Mouse (Mus musculus) midbrain, embryonic 11.5 days (tissue): Measurements from ENCODE around the gene Paqr9. TPM values are rescaled to one million over a fixed set of nuclear protein-coding genes. Genes with fewer than 3 reads are reported as not detected.
"Not testable (repeated sequence)": the region's sequence is repeated elsewhere in the genome, so short reads cannot be mapped to it uniquely, and the experiment has no call there.

Experiments used
- ATAC-seq: fragments of 200-750 bp; cut with Nextera tagmentation; 2 replicates; pipeline ENCODE4 v1.8.0; 2017; ENCODE audit warnings: moderate TSS enrichment, moderate library complexity; ENCODE audit not compliant: low FRiP score
- DNase-seq: peaks from one replicate; pipeline ENCODE4 v3.0.0; 2015; ENCODE audit warnings: low spot score; ENCODE audit errors: missing footprints
- H3K27ac ChIP-seq: fragments of 300-500 bp; sonication (generic); 2 replicates; pipeline ENCODE4 v1.5.1; 2014; ENCODE audit warnings: low read depth, low read length
- H3K27me3 ChIP-seq: fragments of 300-500 bp; sonication (generic); 2 replicates; pipeline ENCODE4 v1.6.1; 2014; ENCODE audit warnings: mild to moderate bottlenecking, low read length, moderate library complexity, mixed read lengths; ENCODE audit not compliant: control insufficient read depth, insufficient read depth
- H3K36me3 ChIP-seq: fragments of 300-500 bp; sonication (generic); 2 replicates; pipeline ENCODE4 v1.6.1; 2014; ENCODE audit warnings: mild to moderate bottlenecking, low read length, moderate library complexity, mixed read lengths; ENCODE audit not compliant: control insufficient read depth, insufficient read depth
- H3K4me1 ChIP-seq: fragments of 300-500 bp; sonication (generic); 2 replicates; pipeline ENCODE4 v1.6.1; 2014; ENCODE audit warnings: low read length; ENCODE audit not compliant: control insufficient read depth, insufficient read depth
- H3K4me2 ChIP-seq: fragments of 300-500 bp; sonication (generic); 2 replicates; pipeline ENCODE4 v1.6.1; 2014; ENCODE audit warnings: mild to moderate bottlenecking, moderate library complexity
- H3K4me3 ChIP-seq: fragments of 300-500 bp; sonication (generic); 2 replicates; pipeline ENCODE4 v1.5.1; 2014; ENCODE audit warnings: low read depth, low read length
- H3K9ac ChIP-seq: fragments of 300-500 bp; sonication (generic); 2 replicates; pipeline ENCODE4 v1.6.1; 2014; ENCODE audit warnings: low read length
- H3K9me3 ChIP-seq: fragments of 300-500 bp; sonication (generic); 2 replicates; pipeline ENCODE4 v1.6.1; 2016; ENCODE audit warnings: low read length; ENCODE audit not compliant: control insufficient read depth
- WGBS: fragments of 180-500 bp; shearing (Covaris S2); extraction: QIAGEN DNeasy Blood & Tissue Kit; methylation state at CpG from one replicate; pipeline ENCODE4 v1.1.7; 2014; 5-methylcytosine and 5-hydroxymethylcytosine counted together
- polyA plus RNA-seq: library from polyadenylated mRNA; unstranded; fragments of >200 nt; fragmentation: Nextera tagmentation; extraction: Ambion mirVana; gene quantifications from 2 replicates; pipeline ENCODE4 v1.2.1, GENCODE M21; 2014

Gene Paqr9
- polyA plus RNA-seq, result 0.33 and 0.36 TPM in 2 replicates

GRCm38 (mm10) chr9:95559059-95559935 lies at the start of gene Paqr9:
Gene Paqr9 (plus strand): TSS chr9:95559657.
- ATAC-seq, result peak; percentile 75
- Histone ChIP-seq H3K4me2 (peak within 1 kb of the TSS; percentile 90), H3K4me3 (peak within 1 kb of the TSS; percentile 70), H3K27me3 (peaks cover 46% of the 10 kb centered on the region), H3K36me3 (no peaks in the 10 kb centered on the region), H3K4me1 (peaks cover 13% of the 10 kb centered on the region), H3K27ac (no peak within 1 kb of the TSS), H3K9me3 (no peaks in the 10 kb centered on the region), H3K9ac (peak within 1 kb of the TSS; percentile 66)
- peak; percentile 92 for DNase-seq
- under 1% methylated on average over 61 of the region's 118 CpGs for WGBS

- peak overlapping the region; percentile 81 for H3K4me2 ChIP-seq
- DNase-seq (no peak), ATAC-seq (peak; percentile 36)
- H3K9ac ChIP-seq, result peak overlapping the region; percentile 93
- no peaks in the 10 kb centered on the region for H3K27me3 ChIP-seq
- H3K36me3 ChIP-seq, result peaks cover 2% of the 10 kb centered on the region; the same call in 1 of the 2 replicates
- no peak overlapping the region for H3K27ac ChIP-seq
- peaks cover 12% of the 10 kb centered on the region; the same call in 1 of the 2 replicates for H3K4me1 ChIP-seq
- peak overlapping the region; percentile 97 for H3K4me3 ChIP-seq
- WGBS, result 9% methylated on average over 21 of the region's 21 CpGs
- H3K9me3 ChIP-seq, result no peaks in the 10 kb centered on the region
These were observed 48.6 kb upstream of the Paqr9 start for GRCm38 (mm10) chr9:95510693-95511404.

GRCm38 (mm10) chr9:95511472-95512330 lies 47.8 kb upstream of the Paqr9 start, which contains the start of gene U2surp:
Gene U2surp (minus strand): TSS chr9:95511996.
- peaks cover 12% of the 10 kb centered on the region; the same call in 1 of the 2 replicates for H3K4me1 ChIP-seq
- peak within 1 kb of the TSS; percentile 93 for H3K9ac ChIP-seq
- H3K4me3 ChIP-seq, result peak within 1 kb of the TSS; percentile 97
- peak within 1 kb of the TSS; percentile 50 for H3K27ac ChIP-seq
- H3K36me3 ChIP-seq, result peaks cover 2% of the 10 kb centered on the region; the same call in 1 of the 2 replicates
- DNase-seq (peak; percentile 99), ATAC-seq (peak; percentile 96)
- H3K9me3 ChIP-seq, result no peaks in the 10 kb centered on the region
- H3K4me2 ChIP-seq, result peak within 1 kb of the TSS; percentile 85
- under 1% methylated on average over 74 of the region's 74 CpGs for WGBS
- no peaks in the 10 kb centered on the region for H3K27me3 ChIP-seq

GRCm38 (mm10) chr9:95512331-95513030 lies 47.0 kb upstream of the Paqr9 start:
- H3K27ac ChIP-seq, result peak overlapping the region; percentile 40; the same call in 1 of the 2 replicates
- WGBS, result 32% methylated on average over 15 of the region's 15 CpGs
- DNase-seq (peak; percentile 84), ATAC-seq (no peak; the same call in 1 of the 2 replicates)
- H3K36me3 ChIP-seq, result peaks cover 2% of the 10 kb centered on the region; the same call in 1 of the 2 replicates
- H3K9ac ChIP-seq, result peak overlapping the region; percentile 93
- H3K9me3 ChIP-seq, result no peaks in the 10 kb centered on the region
- H3K4me3 ChIP-seq, result peak overlapping the region; percentile 97
- H3K27me3 ChIP-seq, result no peaks in the 10 kb centered on the region
- H3K4me2 ChIP-seq, result peak overlapping the region; percentile 85
- peaks cover 12% of the 10 kb centered on the region; the same call in 1 of the 2 replicates for H3K4me1 ChIP-seq

GRCm38 (mm10) chr9:95513776-95514175 lies 45.7 kb upstream of the Paqr9 start:
- no peak overlapping the region for H3K9ac ChIP-seq
- H3K4me1 ChIP-seq, result peaks cover 12% of the 10 kb centered on the region; the same call in 1 of the 2 replicates
- no peaks in the 10 kb centered on the region for H3K9me3 ChIP-seq
- no peak overlapping the region for H3K27ac ChIP-seq
- DNase-seq, result peak; percentile 72
- no peak overlapping the region for H3K4me2 ChIP-seq
- no peak for ATAC-seq
- no peak overlapping the region for H3K4me3 ChIP-seq
- WGBS, result 96% methylated on average over 2 of the region's 2 CpGs
- no peaks in the 10 kb centered on the region for H3K36me3 ChIP-seq
- no peaks in the 10 kb centered on the region for H3K27me3 ChIP-seq

GRCm38 (mm10) chr9:95514361-95514760 lies 45.1 kb upstream of the Paqr9 start:
- 91% methylated on average over 3 of the region's 3 CpGs for WGBS
- H3K36me3 ChIP-seq, H3K27ac ChIP-seq, H3K4me3 ChIP-seq, ATAC-seq, H3K9ac ChIP-seq, H3K4me2 ChIP-seq, H3K9me3 ChIP-seq, H3K27me3 ChIP-seq, DNase-seq: not testable (repeated sequence)
- H3K4me1 ChIP-seq, result peaks cover 12% of the 10 kb centered on the region; the same call in 1 of the 2 replicates

GRCm38 (mm10) chr9:95520563-95520962 lies 38.9 kb upstream of the Paqr9 start:
- Histone ChIP-seq H3K9ac (no peak overlapping the region), H3K27ac (no peak overlapping the region), H3K4me1 (no peaks in the 10 kb centered on the region), H3K4me2 (no peak overlapping the region), H3K9me3 (no peaks in the 10 kb centered on the region), H3K27me3 (no peaks in the 10 kb centered on the region), H3K4me3 (no peak overlapping the region), H3K36me3 (no peaks in the 10 kb centered on the region)
- 92% methylated on average over 5 of the region's 5 CpGs for WGBS
- ATAC-seq, result no peak
- peak; percentile 37 for DNase-seq

- Histone ChIP-seq H3K4me2 (no peak overlapping the region), H3K27ac (no peak overlapping the region), H3K9me3 (no peaks in the 10 kb centered on the region), H3K27me3 (no peaks in the 10 kb centered on the region), H3K36me3 (no peaks in the 10 kb centered on the region), H3K9ac (no peak overlapping the region), H3K4me3 (no peak overlapping the region), H3K4me1 (no peaks in the 10 kb centered on the region)
- ATAC-seq, result no peak
- DNase-seq, result peak; percentile 75
- WGBS, result 90% methylated on average over 8 of the region's 8 CpGs
These were observed 38.4 kb upstream of the Paqr9 start for GRCm38 (mm10) chr9:95521031-95521430.
